Mouse (Mus musculus): ENCODE results near the gene C1ql1.

GRCm38 (mm10) chr11:102896641-102897040 is 49.8 kb downstream of the C1ql1 start:
- TF ChIP-seq CTCF (IDR thresholded peaks at IDR 0.05; ENCODE audit: control insufficient read depth, insufficient read depth, insufficient read length) (no peak), MAX (IDR thresholded peaks at IDR 0.05) (no peak), USF1 (IDR thresholded peaks at IDR 0.05; ENCODE audit: low read depth) (no peak), MYOD1 (IDR thresholded peaks at IDR 0.05; ENCODE audit: control insufficient read depth, insufficient read length, low read depth) (no peak), MYOG (IDR thresholded peaks at IDR 0.05; ENCODE audit: control insufficient read depth, extremely low read depth, insufficient read length) (no peak)

All from C2C12 (cell line).